Mouse (Mus musculus) embryonic stem cell, embryonic (primary cell): Measurements from ENCODE around the gene Wwox.

Experiments used
- CTCF ChIA-PET, 4 experiments: fragments of 300-600 bp in 2 of 4; fragments of 350-600 bp in 2 of 4; sonication (Branson Sonifier 250); formaldehyde crosslinking; loops; one replicate each; lab custom pipeline; 2022; ENCODE audit warnings: inconsistent platforms in 2 of 4; lab: Charles Lee
- POLR2A ChIA-PET, 4 experiments: fragments of 300-600 bp in 2 of 4; fragments of 350-600 bp in 2 of 4; sonication (Branson Sonifier 250); formaldehyde crosslinking; loops; one replicate each; lab custom pipeline; 2022; ENCODE audit warnings: antibody characterized with exemption in 4 of 4, inconsistent platforms in 1 of 4; lab: Charles Lee

Gene Wwox

DNA sequence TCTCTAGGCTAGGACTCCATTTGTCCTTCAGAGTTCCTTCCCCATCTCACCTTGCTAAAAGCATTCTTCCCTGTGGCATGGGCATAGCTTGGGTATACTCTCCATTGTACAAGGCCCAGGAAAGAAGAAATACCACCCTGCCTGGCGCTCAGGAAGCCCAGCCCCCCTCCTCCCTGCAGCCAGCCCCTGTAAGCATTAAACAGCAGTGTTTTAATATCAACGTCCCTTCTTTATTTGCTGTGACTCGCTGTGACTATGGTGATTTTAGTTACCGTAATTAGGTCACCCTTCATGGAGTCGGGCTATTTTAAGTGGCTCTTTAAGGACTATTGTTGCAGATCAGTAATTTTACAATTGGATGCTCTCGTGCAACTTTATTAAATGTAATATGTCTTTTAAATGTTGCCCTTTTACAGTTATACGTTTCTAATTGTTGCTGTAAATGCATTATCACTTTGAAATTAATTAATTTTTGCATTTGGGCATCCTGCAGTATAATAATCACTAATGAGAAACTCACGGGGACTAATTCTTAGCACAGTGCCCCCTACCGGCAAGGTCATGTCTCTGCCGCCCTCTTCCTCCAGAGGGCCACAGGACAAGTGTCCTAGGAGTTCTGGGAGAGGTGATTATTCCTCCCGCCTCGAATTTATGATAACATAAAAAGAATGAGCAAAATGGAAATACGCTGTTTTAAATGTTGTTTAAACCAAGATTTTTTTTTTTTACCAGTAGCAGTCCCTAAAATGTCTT, 276.0 kb downstream of the Wwox start:
- ChIA-PET POLR2A (no interaction called here), CTCF (interaction anchor here in 1 of 4 experiments (0.6 kb wide), 1 partner anchor 8 kb away, joined by 4 read pairs; no protein-coding TSS in a partner anchor)

DNA sequence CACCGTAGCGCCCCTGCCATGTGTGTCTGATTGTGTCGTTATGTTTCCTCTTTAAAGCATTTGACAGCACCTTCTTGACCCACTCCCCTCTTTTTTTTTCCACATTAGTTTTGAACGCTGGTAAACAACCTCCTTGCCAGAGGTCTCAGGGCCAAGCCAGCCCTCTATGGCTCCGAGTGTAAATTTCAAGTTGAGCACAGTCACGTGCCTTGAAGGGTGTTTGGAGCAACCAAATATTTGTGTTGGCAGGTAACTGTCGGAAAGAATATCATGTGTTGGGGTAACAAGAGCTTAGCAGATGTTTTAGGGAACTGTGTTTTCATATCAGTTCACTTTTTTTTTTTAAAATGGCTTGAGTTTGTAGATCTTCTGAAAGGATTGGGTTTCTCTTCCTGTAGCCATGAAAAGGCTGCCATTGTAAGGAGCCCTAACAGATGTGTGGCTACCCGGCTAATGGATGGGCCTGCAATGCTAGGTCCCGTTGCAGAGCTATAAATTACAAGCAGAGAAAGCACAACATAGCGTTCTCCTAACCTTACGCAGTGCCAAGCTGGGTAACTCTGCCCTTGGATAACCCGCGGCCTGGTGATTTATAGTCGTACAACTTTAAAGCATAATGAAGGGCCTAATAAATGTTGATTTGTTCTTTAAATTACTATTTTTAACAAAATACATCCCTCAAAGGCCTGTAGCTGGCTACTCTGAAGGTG, 277.2 kb downstream of the Wwox start:
- CTCF ChIA-PET: interaction anchor here (0.5 to 1.2 kb wide), 7 partner anchors 9 to 277 kb away, joined by 3 to 4 read pairs (median 3); no protein-coding TSS in a partner anchor
- POLR2A ChIA-PET: no interaction called here

DNA sequence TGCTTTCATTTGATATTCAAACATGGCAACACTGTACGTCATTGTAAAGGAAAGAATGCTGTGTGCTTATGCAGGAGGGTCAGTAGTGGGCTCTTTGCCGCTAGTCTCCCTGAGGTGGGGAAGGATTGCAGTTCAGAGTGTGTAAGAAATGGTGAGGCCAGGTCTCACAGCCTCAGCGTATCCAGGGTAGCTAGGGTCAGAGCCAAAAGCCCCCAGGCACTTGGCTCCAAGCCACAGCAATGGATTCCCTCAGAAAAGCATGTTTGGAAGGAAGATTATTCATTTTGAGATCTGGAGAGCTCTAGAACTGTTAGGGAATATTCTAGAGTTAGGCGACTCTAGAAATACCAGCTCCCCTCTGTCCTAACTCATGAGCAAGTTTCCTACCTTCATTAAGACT, 279.4 kb downstream of the Wwox start:
- POLR2A ChIA-PET: interaction anchor here in 1 of 4 experiments (0.6 kb wide), 1 partner anchor 849 kb away, joined by 4 read pairs; no protein-coding TSS in a partner anchor
- CTCF ChIA-PET: no interaction called here

DNA sequence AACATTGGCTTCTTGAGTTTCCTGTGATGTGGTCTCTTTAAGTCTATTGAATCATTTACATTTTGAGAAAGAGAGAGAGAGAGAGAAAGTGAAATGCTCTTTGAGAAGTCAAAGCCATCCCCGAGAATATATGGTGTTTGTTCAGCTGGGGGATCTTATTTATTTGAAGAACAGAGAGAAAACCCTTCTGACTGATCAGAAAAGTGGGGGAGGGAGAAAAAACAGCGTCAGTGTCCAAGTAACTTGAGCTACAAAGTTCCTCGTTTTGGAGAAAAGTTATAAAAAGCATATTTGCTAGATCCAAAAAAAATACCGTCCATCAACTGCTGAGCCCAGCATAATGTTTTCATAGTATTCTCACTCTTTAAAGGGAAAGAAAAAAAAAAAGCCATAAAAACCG, 283.2 kb downstream of the Wwox start:
- ChIA-PET POLR2A (interaction anchor here in 1 of 4 experiments (0.5 kb wide), 1 partner anchor 27 kb away, joined by 3 read pairs; no protein-coding TSS in a partner anchor), CTCF (no interaction called here)

DNA sequence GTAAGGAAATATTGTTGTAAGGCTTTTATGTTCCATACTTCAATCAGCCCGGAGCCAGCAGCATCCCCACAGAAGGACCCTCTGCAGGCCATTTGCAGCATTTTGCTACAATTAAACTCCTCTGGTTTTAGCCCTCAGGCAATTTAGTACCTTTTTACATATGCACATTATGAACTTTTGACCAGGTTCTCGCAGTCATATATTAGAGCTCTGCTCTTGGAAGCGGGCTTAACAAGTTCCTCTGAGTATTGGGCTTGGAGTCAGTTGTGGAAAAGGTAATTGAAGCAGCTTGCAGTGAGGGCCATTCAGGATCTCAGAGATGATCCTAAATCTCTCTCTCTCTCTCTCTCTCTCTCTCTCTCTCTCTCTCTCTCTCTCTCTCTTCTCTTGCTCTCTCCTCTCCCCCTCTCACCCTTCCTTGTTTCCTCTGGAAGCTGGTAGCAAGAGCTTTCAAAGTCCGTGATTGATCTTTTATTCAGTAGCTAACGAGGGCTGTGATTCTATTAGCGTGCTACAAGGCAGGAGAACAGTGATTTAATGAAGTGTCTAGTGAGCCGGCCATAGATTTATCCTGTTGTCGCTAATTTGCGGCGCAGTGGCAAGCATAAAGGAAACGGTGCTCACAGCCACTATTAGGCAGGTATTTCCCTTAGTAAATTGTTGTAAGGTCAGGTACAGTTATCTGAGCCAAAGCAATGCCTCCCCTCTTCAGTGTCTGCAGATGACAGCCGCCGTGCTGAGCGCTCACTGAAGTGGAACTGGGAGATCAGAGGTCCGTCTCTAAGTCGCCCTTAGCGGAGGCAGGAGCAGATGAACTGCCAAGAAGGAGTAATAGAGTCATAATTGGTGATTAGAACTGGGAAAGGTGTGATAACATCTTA, 292.0 kb downstream of the Wwox start:
- CTCF ChIA-PET: interaction anchor here in 3 of 4 experiments (0.6 to 1.3 kb wide), 3 partner anchors 15 to 955 kb away, joined by 3 read pairs; no protein-coding TSS in a partner anchor
- POLR2A ChIA-PET: interaction anchor here in 1 of 4 experiments (1.0 kb wide), 1 partner anchor 22 kb away, joined by 4 read pairs; no protein-coding TSS in a partner anchor

DNA sequence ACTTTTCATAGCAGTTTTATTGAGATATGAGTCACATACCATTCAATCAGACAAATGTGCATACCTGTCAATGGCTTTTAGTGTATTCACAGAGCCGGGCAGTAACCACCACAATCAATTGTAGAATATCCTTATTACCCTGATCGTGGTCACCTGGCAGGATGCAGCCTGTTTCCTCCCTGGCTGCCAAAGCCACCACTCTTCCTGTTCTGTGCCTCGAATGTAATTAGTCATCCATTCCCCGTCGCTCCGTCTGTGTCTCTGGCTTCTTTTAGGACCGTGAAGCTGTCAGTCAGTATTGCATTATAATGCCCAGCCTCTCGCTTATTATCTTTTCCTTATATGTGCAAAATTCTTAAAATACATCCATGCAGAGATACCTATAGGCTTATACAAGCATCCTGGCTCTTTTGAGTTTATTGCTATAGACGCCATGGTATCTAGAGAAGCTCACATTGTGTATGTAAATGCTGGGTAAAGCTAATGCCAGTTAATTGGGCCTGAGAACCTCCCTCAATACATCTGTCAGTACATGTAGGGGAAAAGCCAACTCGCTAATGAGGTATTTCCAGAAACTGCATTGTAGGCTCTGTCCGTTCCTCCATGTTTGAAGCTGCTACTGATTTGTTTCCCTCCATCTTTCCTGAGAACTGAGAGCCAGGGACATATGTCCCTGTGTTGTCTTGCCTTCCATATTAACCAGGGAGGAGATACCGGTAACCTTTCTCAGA, 303.9 kb downstream of the Wwox start:
- CTCF ChIA-PET: no interaction called here
- POLR2A ChIA-PET: no interaction called here

DNA sequence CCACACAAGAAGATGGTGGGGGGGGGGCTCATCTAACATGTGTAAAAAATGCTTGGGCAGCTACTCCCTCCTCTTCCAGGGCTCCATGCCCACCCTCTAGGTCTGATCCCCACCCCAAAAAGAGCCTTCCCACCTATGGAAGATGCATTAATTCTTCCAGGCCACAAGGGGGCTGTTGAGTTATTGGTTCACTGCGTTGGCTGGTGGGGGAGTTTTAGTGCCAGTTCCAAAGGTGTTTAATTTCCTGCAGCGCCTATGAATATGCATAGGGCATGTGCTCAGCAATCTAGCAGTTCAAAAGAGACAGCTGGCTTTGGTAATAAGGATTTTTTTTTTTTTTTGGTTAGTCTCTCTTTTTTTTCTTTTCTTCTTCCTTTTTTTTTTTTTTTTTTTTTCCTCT, 306.9 kb downstream of the Wwox start:
- POLR2A ChIA-PET: interaction anchor here in 1 of 4 experiments (0.7 to 1.0 kb wide), 2 partner anchors 21 to 120 kb away, joined by 3 to 8 read pairs; no protein-coding TSS in a partner anchor
- CTCF ChIA-PET: interaction anchor here in 2 of 4 experiments (0.6 to 0.8 kb wide), 4 partner anchors 30 to 1137 kb away, joined by 3 to 19 read pairs (median 4); no protein-coding TSS in a partner anchor

DNA sequence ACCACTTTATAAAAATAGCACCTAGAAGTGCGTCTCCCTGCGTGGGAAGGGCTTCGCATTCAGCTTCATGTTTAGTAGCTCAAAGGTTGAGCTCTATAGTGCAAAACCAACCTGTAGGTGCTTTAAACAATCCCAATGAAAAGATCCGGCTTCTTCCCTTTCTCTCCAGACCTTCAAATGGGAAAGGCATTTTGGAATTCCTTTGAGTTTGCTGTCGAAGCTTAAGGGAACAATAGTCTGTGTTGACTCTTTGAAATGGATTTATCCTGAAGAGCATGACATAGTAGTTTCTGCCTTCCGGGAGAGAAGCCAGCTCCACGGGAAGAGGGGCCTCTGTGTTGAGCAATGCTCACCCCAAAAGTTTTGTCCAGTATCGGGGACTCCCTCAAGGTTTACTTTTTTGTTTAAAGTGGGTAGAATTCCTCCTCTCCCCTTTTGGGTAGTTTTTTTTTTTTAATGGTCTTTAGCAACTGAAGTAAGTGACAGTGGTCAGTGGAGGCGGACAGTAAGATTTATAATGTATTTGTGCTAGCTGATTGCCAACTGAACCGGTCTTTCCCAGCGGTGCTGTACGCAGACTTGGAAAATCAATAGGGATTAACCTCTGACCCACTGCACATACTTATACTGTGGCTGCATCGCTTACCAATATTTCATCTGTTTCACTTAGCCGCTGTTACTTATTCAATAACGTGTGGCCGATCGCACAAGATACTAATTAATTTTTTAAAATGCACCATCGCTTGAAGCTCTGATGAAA, 312.1 kb downstream of the Wwox start:
- POLR2A ChIA-PET: interaction anchor here in 1 of 4 experiments (2.7 kb wide), 1 partner anchor 17 kb away, joined by 12 read pairs; no protein-coding TSS in a partner anchor
- CTCF ChIA-PET: interaction anchor here in 2 of 4 experiments (0.5 to 0.8 kb wide), 3 partner anchors 50 to 762 kb away, joined by 3 to 7 read pairs (median 4); no protein-coding TSS in a partner anchor

DNA sequence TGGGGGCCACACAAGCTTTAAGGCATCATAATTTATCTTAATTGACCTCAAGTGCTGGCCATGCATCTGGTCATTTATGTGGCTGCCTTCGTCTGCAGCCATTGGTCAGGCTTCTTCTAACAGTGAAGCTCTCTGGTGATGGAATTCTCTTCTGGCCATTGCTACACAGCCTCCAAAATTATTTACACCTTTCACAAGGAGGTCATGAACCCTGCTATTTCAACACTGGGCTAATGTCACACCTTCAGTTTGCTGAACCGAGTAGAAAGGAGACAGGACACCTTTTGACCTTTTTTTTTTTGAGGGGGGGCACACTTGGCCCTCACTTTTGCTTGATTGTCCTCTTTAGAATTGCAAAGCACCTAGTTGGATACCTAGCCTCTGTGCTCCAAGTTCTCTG, 320.2 kb downstream of the Wwox start:
- ChIA-PET POLR2A (interaction anchor here in 1 of 4 experiments (0.6 to 1.2 kb wide), 3 partner anchors 8 to 433 kb away, joined by 3 to 5 read pairs (median 4); no protein-coding TSS in a partner anchor), CTCF (no interaction called here)

DNA sequence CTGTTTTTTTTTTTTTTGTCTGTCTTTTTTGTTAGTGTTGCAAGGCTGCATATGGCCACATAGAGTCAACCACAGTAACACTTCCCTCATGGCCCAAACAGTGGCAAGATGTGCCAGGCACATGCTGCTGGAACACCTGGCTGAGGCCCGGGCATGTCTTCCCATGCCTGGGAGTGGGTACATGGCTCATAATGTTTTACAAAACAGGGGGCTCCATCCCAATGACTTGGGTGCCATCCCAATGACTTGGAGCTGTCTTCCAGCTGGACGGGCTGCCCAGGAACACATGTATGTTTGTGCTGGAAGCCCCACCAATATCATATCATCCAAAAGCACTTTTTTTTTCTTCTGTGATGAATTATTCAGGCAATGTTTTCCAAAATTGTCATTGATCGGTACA, 329.1 kb downstream of the Wwox start:
- ChIA-PET CTCF (interaction anchor here in 1 of 4 experiments (0.6 kb wide), 1 partner anchor 51 kb away, joined by 4 read pairs; no protein-coding TSS in a partner anchor), POLR2A (interaction anchor here in 1 of 4 experiments (0.6 to 1.9 kb wide), 3 partner anchors 9 to 225 kb away, joined by 3 to 12 read pairs (median 5); no protein-coding TSS in a partner anchor)

DNA sequence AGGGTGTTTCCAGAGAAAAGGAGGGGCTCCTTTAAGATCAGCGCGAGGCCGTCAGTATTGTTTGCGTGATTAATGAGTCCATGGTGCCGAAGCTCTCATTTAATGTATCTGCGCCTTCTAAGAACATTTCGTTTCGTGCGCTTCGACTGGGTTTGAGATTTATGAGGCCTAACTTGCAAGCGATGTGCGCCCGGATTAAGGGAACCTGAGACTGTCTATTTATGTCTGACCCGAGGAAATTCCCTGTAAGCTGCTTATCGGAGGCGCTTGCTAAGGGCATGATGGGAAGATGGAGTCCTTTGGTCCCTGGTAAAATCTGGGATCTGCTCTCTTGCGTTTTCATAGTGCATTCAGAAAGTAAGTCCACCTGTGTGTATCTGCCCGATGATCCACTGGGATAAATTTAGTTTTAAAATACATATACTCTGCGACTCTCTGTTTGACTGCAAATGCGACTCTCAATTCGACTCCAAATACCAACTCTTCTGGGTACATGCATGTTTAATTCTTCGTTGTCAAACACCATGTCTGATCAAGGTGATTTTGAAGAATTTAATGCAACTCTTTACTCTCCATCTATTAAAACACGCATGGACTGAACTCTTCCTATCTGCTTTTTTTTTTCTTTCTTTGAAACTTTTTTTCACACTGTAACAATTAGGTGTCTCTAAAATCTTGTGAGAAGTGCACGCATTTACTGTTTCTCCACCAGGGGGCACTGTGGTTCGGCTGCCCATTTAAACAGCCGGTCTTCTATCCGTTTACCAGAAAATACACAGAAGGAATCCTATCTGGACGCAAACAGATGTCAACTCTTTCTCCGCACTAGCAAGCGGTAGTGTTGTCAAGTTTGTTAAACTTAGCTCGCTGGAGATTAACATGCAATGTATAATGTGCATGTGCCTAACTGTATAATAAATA, 331.7 kb downstream of the Wwox start:
- POLR2A ChIA-PET: no interaction called here
- CTCF ChIA-PET: interaction anchor here in 1 of 4 experiments (0.6 kb wide), 1 partner anchor 29 kb away, joined by 3 read pairs; no protein-coding TSS in a partner anchor

DNA sequence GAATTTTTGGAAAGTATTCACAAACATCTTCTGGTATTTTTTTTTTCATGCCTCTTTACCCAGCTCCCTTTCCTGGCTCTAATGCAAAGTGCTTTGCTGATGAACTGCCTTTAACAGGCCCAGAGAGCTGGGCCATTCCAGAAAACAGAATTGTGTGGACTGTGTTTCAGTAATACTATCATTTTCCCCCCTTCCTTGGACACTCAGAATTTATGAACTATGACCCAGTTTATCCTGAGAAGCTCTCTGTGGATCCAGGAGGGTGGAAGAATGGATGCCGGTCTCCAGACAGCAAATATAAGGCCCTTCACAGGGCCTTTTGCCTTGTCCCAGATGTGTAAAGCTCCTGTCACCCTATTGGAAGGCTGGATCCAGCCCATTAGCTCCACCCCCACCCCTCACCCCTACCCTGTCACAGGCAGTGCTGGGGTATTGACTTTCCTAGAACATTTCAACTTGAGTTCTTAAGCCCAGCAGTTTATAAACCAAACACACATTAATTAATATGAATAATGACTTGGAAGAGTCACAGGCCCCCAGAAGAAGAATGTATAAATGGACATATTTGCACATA, 332.9 kb downstream of the Wwox start:
- ChIA-PET POLR2A (interaction anchor here in 1 of 4 experiments (0.6 kb wide), 1 partner anchor 140 kb away, joined by 6 read pairs; no protein-coding TSS in a partner anchor), CTCF (interaction anchor here in 1 of 4 experiments (0.7 kb wide), 1 partner anchor 1711 kb away, joined by 15 read pairs; no protein-coding TSS in a partner anchor)

DNA sequence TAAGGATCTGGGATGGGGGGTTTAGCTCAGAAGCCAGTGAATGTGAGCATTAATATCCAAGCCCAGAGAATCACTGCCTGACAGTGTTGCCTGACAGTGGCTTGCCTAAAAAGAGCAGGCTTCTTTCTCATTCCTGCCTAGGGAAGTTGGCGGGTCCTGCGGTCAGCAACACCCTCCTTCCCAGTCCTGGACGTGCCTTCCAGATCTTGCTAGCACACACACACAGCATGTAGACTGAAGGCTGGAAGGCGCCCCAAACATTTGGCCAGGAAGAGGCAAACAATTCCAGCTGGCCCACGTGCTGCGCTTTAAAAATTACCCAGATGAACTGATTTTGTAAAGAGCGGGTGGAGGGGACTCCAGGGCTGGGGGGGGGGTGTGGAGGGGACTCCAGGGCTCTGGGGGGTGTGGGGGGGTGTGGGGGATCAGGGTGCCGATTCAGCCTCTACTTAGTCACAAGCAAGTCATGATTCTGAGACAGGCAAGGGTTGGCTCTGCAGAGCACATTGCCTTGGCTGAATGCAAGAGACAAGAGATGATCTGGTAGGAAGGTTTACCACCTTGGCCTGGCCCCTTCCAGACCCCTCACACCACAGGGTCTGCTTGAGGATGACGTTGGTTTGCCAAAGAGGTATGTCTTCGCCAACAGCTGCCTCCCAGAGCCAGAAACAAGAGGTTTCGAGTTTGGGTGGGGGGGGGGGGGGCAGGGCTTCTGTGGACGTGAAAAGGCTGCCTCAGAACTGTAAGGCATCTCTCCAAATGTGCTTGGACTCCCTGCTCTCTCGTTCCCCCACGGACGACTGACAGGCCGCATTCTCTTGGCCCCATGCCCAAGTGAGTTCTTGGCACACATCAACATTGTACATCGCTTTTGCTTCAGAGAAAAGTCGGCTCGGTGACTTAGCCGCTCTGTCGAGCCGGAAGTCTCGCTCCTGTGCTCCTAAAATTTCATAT, 334.3 kb downstream of the Wwox start:
- ChIA-PET POLR2A (interaction anchor here in 2 of 4 experiments (0.6 kb wide), 2 partner anchors 23 to 412 kb away, joined by 4 read pairs; no protein-coding TSS in a partner anchor), CTCF (interaction anchor here in 3 of 4 experiments (0.6 to 0.7 kb wide), 5 partner anchors 84 to 1710 kb away, joined by 3 to 15 read pairs (median 4); no protein-coding TSS in a partner anchor)

DNA sequence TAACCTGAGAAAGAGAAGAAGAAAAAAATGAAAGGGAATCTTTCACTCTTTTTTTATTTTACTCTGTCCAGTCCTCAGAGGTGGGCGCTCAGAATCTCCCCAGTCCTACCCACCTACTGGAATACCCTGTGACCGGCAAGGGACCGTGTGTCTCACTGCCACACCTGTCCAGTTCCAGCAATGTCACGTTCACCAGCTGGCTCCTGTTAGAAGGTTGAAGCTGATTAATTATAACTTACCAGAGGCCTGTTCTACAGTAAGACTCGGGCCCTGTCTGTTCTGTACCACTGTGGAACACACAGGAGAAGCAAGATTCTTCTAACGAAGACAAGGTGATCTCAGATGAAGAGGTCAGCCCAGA, 334.9 kb downstream of the Wwox start:
- ChIA-PET POLR2A (interaction anchor here in 1 of 4 experiments (0.6 kb wide), 1 partner anchor 24 kb away, joined by 4 read pairs; no protein-coding TSS in a partner anchor), CTCF (no interaction called here)
